Mouse (Mus musculus): ENCODE measurements around the gene Cnnm3. TPM values are rescaled to one million over a fixed set of nuclear protein-coding genes. Genes with fewer than 3 reads are reported as not detected.

Gene Cnnm3
- polyA plus RNA-seq, 1 experiment from 2014 or later: 2.9 TPM

DNA sequence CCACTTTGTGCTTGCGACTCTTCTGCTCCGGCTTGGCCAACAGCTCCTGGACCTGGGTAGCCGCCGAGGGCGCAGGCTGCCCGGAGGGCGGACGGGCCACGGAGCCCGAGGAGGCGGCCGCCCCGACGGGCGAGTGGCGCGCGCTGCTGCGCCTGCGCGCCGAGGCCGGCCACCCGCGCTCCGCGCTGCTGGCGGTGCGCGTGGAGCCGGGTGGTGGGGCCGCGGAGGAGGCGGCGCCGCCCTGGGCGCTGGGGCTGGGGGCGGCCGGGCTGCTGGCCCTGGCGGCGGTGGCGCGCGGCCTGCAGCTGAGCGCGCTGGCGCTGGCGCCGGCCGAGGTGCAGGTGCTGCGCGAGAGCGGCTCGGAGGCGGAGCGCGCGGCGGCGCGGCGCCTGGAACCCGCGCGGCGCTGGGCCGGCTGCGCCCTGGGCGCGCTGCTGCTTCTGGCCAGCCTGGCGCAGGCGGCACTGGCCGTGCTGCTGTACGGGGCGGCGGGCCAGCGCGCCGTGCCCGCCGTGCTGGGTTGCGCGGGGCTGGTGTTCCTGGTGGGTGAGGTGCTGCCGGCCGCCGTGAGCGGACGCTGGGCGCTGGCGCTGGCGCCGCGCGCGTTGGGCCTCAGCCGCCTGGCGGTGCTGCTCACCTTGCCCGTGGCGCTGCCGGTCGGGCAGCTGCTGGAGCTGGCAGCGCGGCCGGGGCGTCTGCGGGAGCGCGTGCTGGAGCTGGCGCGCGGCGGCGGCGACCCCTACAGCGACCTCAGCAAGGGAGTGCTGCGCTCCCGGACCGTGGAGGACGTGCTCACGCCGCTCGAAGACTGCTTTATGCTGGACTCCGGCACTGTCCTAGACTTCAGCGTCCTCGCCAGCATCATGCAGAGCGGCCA, 660 bp downstream of the Cnnm3 start:
- peak overlapping the region; percentile 85 for H3K9ac ChIP-seq
- H3K4me3 ChIP-seq (replicated peaks): peak overlapping the region; percentile 90
- WGBS: under 1% methylated on average over 110 of the region's 126 CpGs
- peaks cover 17% of the 10 kb centered on the region for H3K4me1 ChIP-seq (replicated peaks)
- no peaks in the 10 kb centered on the region for H3K27me3 ChIP-seq (replicated peaks)
- peak overlapping the region; percentile 87 for H3K4me2 ChIP-seq (replicated peaks)
- ATAC-seq: peak; percentile 70
- 0 out of 2 replicates have a peak, but pooled peaks cover 3% of the 10 kb centered on the region for H3K36me3 ChIP-seq
- no peaks in the 10 kb centered on the region for H3K9me3 ChIP-seq
- H3K27ac ChIP-seq: peak overlapping the region; percentile 98

DNA sequence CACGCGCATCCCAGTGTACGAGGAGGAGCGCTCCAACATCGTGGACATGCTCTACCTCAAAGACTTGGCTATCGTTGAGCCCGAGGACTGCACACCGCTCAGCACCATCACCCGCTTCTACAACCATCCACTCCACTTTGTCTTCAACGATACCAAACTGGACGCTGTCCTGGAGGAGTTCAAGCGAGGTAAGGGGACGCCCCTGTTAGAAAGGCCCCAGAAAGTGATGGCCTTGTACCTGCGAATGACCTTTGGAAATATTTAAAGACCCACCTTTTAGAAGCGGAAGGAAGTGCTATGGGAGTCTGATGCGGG, 1.3 kb downstream of the Cnnm3 start:
- Histone ChIP-seq H3K4me1 (replicated peaks) (peaks cover 17% of the 10 kb centered on the region), H3K4me3 (replicated peaks) (peak overlapping the region; percentile 90), H3K4me2 (replicated peaks) (peak overlapping the region; percentile 87), H3K27ac (peak overlapping the region; percentile 98), H3K36me3 (0 out of 2 replicates have a peak, but pooled peaks cover 3% of the 10 kb centered on the region), H3K27me3 (replicated peaks) (no peaks in the 10 kb centered on the region), H3K9ac (peak overlapping the region; percentile 85), H3K9me3 (no peaks in the 10 kb centered on the region)
- ATAC-seq: no peak
- 2% methylated on average over 16 of the region's 16 CpGs for WGBS

DNA sequence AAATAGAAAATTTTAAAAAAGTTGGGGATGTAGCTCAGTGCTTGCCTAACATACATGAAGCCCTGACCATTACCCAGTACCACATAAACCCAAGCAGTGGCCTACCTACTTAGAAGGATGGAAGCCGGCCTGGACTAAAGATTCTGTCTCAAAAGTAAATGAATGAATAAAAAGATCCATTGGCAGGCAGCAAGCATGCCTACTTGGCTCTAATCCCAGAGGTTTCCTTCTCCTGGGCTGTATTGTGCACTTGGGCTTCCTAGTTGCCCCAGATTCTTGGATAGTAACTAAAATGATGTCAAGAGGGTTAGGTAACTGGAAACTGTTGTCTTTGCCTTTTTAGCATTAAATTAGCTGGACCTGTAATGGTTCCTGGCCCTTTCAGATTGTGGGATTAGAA, 1.6 kb downstream of the Cnnm3 start:
- 17% methylated on average over 1 of the region's 1 CpGs for WGBS
- H3K4me3 ChIP-seq (replicated peaks): peak overlapping the region; percentile 90
- H3K9me3 ChIP-seq: no peaks in the 10 kb centered on the region
- peak overlapping the region; percentile 85; the same call in 1 of the 2 replicates for H3K9ac ChIP-seq
- ATAC-seq: no peak
- peaks cover 17% of the 10 kb centered on the region for H3K4me1 ChIP-seq (replicated peaks)
- 0 out of 2 replicates have a peak, but pooled peaks cover 3% of the 10 kb centered on the region for H3K36me3 ChIP-seq
- no peaks in the 10 kb centered on the region for H3K27me3 ChIP-seq (replicated peaks)
- H3K4me2 ChIP-seq (replicated peaks): peak overlapping the region; percentile 87
- H3K27ac ChIP-seq: no peak overlapping the region

DNA sequence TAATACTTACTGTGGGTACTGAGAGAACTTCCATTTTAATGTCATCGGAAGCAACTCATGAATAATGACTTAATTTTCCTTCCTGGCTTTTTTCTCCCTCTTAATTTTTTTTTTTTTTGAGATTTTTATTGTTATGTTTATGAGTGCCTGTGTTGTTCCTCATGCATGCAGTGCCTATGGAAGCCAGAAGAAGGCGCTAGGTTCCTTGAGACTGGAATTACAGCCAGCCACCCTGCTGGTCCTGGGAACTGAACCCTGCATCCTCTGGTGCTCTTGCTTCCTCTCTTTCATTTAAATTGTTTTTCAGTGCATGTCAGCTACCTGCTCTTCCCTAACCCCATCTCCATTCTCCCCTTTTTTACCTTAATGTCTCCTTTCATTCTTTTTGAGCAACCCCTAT, 2.1 kb downstream of the Cnnm3 start:
- ATAC-seq: no peak

DNA sequence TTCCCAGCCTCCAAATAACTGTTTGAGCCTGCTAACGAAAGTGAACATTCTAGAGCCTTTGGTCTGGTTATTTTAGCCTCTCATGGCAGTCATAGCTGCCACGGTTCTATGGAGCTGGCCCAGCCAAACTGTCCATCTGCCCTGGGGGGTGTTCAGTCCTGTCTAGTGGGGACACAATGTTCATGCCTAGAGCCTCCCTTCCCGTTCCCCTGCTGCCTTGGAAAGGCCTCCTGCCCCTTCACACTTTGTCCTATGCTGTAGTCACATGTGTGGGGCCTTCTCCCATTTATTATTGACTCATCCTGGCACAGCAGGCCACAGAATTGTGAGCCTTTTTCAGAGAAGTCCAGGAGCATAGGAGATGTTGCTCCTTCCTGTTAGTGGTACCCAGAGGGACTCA, 6.6 kb downstream of the Cnnm3 start:
- WGBS: 72% methylated on average over 3 of the region's 3 CpGs
- no peak overlapping the region for H3K27ac ChIP-seq

More for the DNA sequence above, 2.1 kb downstream of the Cnnm3 start:
- peak overlapping the region; percentile 87 for H3K4me2 ChIP-seq (replicated peaks)
- peak overlapping the region; percentile 90; the same call in 1 of the 2 replicates for H3K4me3 ChIP-seq (replicated peaks)
- peaks cover 17% of the 10 kb centered on the region for H3K4me1 ChIP-seq (replicated peaks)
- H3K27me3 ChIP-seq (replicated peaks): no peaks in the 10 kb centered on the region
- 0 out of 2 replicates have a peak, but pooled peaks cover 3% of the 10 kb centered on the region for H3K36me3 ChIP-seq
- H3K9me3 ChIP-seq: no peaks in the 10 kb centered on the region
- 69% methylated on average over 2 of the region's 2 CpGs for WGBS
- no peak overlapping the region for H3K27ac ChIP-seq
- no peak overlapping the region for H3K9ac ChIP-seq

DNA sequence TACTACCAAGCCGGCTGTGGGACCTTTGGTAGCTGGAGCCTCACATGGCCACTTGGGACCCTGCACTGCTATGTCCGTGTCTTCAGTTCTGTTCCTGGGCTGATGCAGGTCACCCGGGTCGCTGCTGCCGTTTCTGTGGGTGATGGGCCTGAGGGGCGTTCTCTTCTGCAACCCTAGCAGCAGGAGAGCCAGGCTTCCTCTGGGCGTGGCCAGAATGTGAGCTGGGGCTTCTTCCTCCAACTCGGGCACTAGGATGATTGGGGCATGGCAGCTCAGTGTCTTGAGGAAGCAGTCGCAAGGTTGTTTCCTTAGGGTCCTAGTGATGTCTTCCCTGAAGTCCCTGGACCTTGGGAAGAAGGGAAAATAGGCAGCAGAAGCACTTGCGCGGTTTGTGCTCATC, 8.0 kb downstream of the Cnnm3 start:
- Histone ChIP-seq H3K27ac (no peak overlapping the region), H3K4me2 (replicated peaks) (no peak overlapping the region), H3K9me3 (no peaks in the 10 kb centered on the region), H3K9ac (no peak overlapping the region), H3K36me3 (peaks cover 26% of the 10 kb centered on the region), H3K27me3 (replicated peaks) (no peaks in the 10 kb centered on the region), H3K4me3 (replicated peaks) (no peak overlapping the region), H3K4me1 (replicated peaks) (peaks cover 12% of the 10 kb centered on the region; the same call in 1 of the 2 replicates)
- no peak for ATAC-seq
- WGBS: 58% methylated on average over 11 of the region's 11 CpGs

More for the DNA sequence above, 6.6 kb downstream of the Cnnm3 start:
- no peaks in the 10 kb centered on the region for H3K27me3 ChIP-seq (replicated peaks)
- ATAC-seq: peak; percentile 29; the same call in 1 of the 2 replicates
- peaks cover 16% of the 10 kb centered on the region for H3K4me1 ChIP-seq (replicated peaks)
- no peak overlapping the region for H3K9ac ChIP-seq
- H3K36me3 ChIP-seq: peaks cover 26% of the 10 kb centered on the region
- no peaks in the 10 kb centered on the region for H3K9me3 ChIP-seq
- H3K4me2 ChIP-seq (replicated peaks): no peak overlapping the region
- no peak overlapping the region for H3K4me3 ChIP-seq (replicated peaks)

DNA sequence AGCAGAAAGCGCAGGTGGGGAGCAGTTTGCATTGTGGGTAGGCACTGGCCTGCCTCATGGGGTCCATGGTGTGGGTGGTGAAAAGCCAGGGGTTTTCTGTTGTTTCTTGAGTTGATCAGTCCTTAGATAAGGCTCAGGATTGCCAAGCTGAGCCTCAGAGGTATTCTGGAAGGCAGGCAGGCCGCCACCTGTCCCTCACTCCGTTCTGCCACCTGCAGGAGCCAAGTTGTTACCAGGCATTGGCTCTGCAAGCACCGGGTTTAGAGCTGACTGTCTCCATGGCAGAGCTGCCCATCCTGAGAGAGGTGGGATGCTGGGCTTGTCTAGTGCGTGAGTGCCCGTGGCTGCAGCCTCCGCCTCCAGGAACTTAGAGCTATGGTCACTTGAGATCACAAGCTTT, 10.5 kb downstream of the Cnnm3 start:
- Histone ChIP-seq H3K9me3 (no peaks in the 10 kb centered on the region), H3K36me3 (peaks cover 35% of the 10 kb centered on the region), H3K9ac (no peak overlapping the region), H3K27ac (no peak overlapping the region), H3K27me3 (replicated peaks) (no peaks in the 10 kb centered on the region), H3K4me1 (replicated peaks) (0 out of 2 replicates have a peak, but pooled peaks cover 8% of the 10 kb centered on the region), H3K4me3 (replicated peaks) (no peak overlapping the region), H3K4me2 (replicated peaks) (no peak overlapping the region)
- 93% methylated on average over 7 of the region's 7 CpGs for WGBS
- ATAC-seq: no peak

DNA sequence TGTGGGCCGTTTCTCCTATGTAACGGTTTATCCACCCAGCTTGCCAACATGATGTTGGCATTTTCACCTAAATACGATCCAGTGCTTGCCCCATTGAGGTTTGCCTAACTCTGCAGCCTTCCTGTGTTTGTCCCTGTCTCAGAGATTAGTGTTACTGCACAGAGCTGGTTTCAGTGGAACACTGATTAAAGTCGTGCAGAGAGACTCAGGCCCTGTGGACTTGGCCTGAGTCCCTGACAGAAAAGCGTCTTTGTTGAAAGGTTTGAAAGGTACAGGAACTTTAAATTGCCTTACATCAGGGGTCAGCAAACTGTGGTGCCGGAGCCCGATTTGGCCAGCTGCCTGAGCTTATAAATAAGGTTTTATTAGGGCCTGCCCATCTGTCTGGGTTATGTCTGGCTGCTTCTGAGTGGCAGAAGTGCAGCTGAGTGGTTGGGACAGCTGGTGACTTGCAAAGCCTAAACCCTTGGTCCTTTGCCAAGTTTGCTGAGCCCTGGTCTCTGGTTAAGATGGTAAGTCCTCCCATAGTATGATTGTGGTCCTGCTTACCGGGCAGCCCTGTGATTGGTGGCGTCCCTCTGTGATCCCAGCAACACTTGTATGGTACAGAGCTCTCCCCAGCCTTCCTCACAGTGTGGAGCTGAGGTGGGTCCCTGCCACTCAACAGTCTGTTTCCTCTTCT, 11.8 kb downstream of the Cnnm3 start:
- no peaks in the 10 kb centered on the region for H3K27me3 ChIP-seq (replicated peaks)
- no peak overlapping the region for H3K4me2 ChIP-seq (replicated peaks)
- H3K4me3 ChIP-seq (replicated peaks): no peak overlapping the region
- H3K4me1 ChIP-seq (replicated peaks): 0 out of 2 replicates have a peak, but pooled peaks cover 8% of the 10 kb centered on the region
- H3K36me3 ChIP-seq: peaks cover 35% of the 10 kb centered on the region
- no peak overlapping the region for H3K9ac ChIP-seq
- 0 out of 2 replicates have a peak overlapping the region, but pooled peaks have one; percentile 22 for H3K27ac ChIP-seq
- ATAC-seq: peak; percentile 47
- H3K9me3 ChIP-seq: no peaks in the 10 kb centered on the region
- 55% methylated on average over 9 of the region's 9 CpGs for WGBS

DNA sequence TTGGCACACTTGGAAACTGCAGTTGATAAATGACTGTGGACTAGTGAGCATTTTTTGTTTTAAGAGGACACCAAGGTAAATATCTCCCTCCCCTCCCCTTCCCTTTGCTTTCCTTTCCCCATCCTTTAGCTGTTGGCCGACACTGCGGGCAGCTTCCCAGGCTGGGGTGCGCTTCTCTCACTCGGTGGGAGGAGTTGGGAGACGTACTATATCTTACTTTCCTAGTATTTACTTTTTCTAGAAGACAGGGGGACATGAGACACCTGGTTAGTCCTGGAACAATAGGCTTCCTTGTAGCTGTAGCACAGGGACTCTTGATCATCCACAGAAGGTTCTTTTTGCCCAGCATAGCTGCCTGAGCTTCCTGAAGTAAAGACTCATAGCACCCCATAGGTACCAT, 12.4 kb downstream of the Cnnm3 start:
- Histone ChIP-seq H3K36me3 (peaks cover 35% of the 10 kb centered on the region), H3K4me1 (replicated peaks) (0 out of 2 replicates have a peak, but pooled peaks cover 8% of the 10 kb centered on the region), H3K9ac (no peak overlapping the region), H3K4me2 (replicated peaks) (no peak overlapping the region), H3K27me3 (replicated peaks) (no peaks in the 10 kb centered on the region), H3K27ac (no peak overlapping the region), H3K9me3 (no peaks in the 10 kb centered on the region), H3K4me3 (replicated peaks) (no peak overlapping the region)
- 40% methylated on average over 5 of the region's 5 CpGs for WGBS
- ATAC-seq: peak; percentile 57

DNA sequence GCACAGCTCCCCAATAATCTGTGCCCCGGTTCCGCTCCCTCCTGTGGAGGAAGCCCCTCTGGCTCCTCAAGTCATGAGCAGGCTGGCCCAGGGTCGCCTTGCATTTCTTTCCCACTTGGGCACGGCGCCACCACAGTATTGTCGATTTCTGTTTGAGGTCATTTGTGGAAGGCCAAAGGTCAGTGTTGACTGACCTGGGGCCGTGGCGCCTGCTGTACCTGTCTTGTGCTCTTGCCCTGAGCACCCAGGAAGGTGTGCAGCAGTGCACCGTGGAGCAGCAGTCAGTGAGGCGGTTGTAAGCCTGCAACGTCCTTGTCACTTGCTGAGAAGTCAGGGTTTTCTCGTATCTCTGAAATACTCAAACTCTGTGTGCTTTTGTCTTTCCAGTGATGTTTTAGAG, 14.1 kb downstream of the Cnnm3 start:
- Histone ChIP-seq H3K4me2 (replicated peaks) (no peak overlapping the region), H3K27me3 (replicated peaks) (no peaks in the 10 kb centered on the region), H3K9me3 (no peaks in the 10 kb centered on the region), H3K36me3 (peaks cover 23% of the 10 kb centered on the region), H3K9ac (no peak overlapping the region), H3K4me3 (replicated peaks) (no peak overlapping the region), H3K4me1 (replicated peaks) (0 out of 2 replicates have a peak, but pooled peaks cover 8% of the 10 kb centered on the region), H3K27ac (no peak overlapping the region)
- 87% methylated on average over 12 of the region's 12 CpGs for WGBS
- ATAC-seq: no peak

DNA sequence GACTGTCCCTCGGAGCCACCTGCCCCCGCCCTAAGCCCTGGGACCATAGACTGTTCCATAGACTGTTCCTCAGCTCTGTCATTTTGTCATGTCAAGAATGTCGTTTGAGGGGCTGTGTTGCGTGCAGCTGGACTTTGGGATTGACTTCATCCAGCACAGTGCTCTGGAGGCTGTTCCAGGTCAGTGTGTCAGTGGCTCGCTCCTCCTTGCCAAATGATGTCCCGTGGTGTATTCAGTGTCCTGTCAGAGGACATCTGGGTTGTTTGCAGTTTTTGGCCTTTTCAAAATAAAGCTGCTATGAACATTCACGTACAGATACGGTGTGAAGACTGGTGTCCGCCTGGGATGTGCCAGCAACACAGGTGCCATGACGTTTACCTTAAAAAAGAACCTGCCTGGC, 15.2 kb downstream of the Cnnm3 start:
- ATAC-seq: no peak
- WGBS: 91% methylated on average over 10 of the region's 10 CpGs
- Histone ChIP-seq H3K36me3 (peaks cover 12% of the 10 kb centered on the region), H3K4me3 (replicated peaks) (no peak overlapping the region), H3K27ac (no peak overlapping the region), H3K9me3 (no peaks in the 10 kb centered on the region), H3K9ac (no peak overlapping the region), H3K4me1 (replicated peaks) (0 out of 2 replicates have a peak, but pooled peaks cover 8% of the 10 kb centered on the region), H3K4me2 (replicated peaks) (no peak overlapping the region), H3K27me3 (replicated peaks) (no peaks in the 10 kb centered on the region)

DNA sequence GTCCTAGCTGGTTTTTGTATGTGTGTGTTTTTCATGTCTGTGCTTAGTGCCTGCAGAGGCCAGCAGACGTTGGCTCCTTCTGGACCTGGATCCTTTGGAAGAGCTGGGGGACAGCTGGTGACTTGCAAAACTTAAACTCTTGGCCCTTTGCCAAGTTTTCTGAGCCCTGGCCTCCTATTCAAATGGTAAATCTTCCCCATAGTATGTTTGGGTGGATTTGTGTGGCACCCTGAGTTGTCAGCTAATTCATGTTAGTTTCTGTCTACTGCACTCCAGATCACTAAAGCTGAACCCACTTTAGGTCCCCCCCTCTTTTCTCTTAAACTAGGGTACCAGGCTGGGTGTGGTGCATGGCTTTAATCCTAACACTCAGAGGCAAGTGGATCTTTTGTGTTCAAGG, 16.7 kb downstream of the Cnnm3 start:
- Histone ChIP-seq H3K4me2 (replicated peaks) (no peak overlapping the region), H3K9ac (no peak overlapping the region), H3K4me3 (replicated peaks) (no peak overlapping the region), H3K4me1 (replicated peaks) (0 out of 2 replicates have a peak, but pooled peaks cover 5% of the 10 kb centered on the region), H3K9me3 (no peaks in the 10 kb centered on the region), H3K27me3 (replicated peaks) (no peaks in the 10 kb centered on the region), H3K36me3 (peaks cover 12% of the 10 kb centered on the region), H3K27ac (no peak overlapping the region)
- no peak for ATAC-seq
- 31% methylated on average over 1 of the region's 1 CpGs for WGBS
